Mouse (Mus musculus) kidney, adult 8-10 months (tissue): ENCODE results near the gene Zer1.
"Not testable (repeated sequence)": the region's sequence is repeated elsewhere in the genome, so short reads cannot be mapped to it uniquely, and the experiment has no call there.

ENCODE experiments used
- DNase-seq, 2 experiments: peaks; one replicate each; pipeline ENCODE4 v3.0.0; 2022

Gene Zer1

DNA sequence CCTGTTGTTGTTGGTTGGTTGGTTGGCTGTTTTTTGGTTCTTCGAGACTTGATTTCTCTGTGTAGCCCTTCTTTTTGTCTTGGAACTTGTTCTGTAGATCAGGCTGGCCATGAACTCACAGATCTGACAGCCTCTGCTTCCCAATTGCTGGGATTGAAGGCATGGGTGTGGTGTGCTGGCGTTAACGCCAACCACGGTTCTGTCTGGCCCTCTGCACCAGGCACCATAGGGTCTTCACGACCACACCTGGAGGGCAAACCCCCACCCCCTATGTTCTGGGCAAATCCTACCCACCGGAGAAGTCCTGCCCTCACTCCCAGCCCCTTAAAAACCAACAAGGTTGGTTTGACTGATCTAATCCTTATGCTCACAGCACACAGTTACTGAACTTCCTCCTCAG is 47.4 kb downstream of the Zer1 start:
- DNase-seq: no peak

DNA sequence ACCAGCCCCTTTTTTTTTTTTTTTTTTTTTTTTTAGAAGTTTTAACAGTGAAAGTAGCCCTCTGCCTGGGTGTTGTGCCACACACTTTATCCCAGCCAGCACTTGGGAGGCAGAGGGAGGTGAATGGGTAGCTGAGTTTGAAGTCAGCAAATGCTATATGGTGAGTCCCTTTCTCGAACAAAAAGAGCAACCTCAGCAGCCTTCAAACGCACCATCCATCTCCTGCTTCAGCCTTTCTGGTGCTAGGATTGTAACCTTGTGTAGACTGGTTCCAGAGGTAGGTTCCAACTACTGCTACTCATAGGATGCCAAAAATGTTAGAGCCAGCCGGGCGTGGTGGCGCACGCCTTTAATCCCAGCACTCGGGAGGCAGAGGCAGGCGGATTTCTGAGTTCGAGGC is 47.9 kb downstream of the Zer1 start:
- DNase-seq: no peak

DNA sequence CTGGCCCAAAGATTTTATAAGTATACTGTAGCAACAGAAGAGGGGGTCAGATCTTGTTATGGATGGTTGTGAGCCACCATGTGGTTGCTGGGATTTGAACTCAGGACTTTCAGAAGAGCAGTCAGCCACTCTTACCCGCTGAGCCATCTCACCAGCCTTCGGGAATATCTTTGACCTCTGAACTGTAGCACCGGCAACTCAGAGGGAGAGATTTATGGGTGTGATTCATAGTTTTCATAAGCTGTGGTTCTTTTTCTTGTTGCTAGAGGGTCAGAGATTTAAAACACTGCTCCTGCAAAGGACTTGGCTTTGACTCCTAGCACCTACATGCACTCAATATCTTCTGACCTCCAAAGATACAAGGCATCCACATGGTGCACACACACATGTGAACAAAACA is 48.8 kb downstream of the Zer1 start:
- no peak for DNase-seq

DNA sequence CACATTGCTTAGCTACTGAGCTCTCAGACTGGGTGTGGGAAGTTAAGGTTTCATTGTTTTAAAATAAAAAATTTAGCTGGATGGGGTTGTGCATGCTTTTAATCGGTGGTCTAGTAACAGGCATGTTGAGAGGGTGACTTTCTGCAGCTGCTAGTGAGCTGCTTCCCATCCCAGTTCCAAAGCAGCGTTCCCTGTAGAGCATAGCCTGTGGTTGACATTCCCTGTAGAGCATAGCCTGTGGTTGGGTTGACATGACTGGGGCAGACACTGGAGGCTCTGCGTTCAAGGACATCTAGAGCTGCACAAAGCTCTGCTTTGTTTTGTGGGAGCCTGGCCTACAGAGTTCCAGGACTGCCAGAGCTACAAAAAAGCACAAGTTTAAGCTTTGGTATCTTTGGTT is 51.1 kb downstream of the Zer1 start:
- DNase-seq: no peak

DNA sequence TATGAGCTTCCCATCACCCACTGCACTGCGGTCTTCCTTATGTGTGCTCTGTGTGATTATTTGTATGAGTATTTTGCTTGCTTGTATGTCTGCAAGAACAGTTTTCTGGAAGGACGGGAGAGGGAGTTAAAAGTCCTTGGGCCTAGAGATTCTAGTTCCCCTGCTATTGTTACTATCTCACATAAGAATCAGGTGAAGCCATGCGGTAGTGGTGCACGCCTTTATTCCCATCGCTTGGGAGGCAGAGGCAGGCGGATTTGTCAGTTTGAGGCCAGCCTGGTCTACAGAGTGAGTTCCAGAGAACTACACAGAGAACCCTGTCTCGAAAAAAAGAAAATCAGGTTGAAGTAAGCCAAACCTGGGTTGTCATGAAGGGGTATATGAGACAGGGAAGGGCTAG is 51.5 kb downstream of the Zer1 start:
- no peak for DNase-seq

DNA sequence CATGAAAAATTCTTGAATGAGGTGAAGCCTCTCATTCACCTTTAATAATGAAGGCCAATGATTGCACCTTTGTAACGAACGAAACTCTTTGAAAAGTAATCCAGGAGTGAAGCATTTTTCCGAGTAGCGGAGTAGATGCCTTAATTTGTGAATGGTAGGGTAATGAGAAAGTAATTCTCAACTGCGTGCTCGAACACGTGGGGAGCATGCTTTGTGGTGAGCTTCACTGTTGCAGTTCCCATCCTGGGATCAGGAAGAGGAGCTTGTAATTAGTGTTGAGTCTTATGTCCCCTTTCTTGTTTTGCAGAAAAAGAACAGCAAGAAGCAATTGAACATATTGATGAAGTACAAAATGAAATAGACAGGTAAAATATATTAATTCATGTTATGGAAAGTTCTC is 56.4 kb downstream of the Zer1 start:
- DNase-seq: no peak

DNA sequence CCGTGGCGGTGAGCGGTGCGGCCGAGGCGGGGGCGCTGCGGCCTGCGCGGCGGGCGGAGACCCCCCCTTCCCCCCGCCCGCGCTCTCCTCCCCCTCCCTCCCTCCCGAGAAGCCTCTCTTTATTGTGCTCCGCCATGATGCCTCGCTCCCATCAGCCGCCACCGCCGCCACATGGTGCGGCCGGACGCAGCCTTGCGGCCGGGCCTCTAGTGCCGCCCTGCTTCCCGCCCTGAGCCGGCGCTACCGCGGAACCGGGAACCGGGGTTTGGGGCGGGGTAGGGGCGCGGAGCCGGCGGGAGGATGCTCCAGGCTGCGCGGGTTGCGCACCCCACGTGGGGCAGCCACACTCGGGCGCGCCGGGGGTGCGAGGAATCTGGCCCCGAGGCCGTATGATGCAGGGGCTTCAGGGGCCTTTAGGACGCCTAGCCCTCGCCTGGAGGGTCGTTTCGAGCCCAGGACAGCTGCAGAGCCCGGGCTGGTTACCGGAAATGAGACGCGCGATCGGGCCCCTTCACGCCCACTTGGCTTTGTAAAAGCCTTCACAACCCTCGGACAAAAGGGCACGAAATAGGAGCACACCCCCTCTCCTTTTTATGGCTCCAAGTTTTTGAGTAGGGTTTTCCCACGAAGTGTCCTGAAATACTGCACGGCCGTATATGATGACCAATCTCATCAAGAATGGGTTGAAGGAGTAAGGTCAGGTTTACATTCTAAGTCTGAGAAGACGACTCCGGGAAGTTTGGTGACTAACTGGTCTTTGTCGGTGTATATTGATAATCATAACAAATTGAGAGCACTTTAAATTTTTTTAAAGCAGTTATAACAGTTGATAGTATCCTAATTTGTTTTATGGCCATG is 57.1 kb downstream of the Zer1 start:
- peak in 1 of 2 experiments; percentile 25 for DNase-seq

DNA sequence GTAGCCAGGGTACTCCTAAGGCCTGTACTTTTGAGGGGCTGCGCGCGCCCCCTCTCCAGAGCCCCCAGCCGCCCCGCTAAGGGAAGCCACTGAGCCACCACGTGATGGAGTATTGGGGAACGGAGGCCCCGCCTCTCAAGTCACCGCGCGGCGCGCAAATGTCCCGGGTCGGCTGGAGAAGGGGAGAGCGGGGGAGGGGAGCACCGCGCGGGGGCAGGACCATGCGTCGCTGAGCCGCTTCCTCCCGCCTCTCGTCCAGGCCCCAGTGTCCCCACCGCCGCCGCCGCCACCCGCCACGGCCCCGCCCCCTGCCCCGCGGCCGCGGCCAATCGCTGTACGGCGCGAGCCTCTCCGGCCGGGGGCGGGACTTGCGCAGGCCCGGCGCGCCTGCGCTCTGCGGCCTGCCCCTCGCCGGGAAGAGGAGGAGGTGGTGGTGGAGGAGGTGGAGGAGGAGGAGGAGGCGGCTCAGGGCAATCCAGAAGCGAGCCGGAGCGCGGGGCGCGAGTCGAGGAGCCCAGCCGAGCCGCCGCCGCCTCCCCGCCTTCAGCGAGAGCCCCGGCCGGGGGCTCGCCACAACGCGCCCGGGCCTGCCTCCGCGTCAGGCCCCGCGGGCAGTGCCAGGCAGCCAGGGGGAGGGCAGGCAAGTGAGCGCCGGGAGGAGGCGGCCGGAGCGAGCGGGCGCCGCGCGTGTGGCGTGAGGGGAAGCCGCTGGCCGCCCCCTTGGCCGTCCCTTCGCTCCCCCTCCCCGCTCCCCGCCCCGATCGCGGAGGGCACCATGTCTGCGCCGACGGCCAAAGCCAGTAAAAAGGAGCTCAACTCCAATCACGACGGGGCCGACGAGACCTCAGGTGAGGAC is 58.1 kb downstream of the Zer1 start:
- DNase-seq: peak; percentile 95 to 97

DNA sequence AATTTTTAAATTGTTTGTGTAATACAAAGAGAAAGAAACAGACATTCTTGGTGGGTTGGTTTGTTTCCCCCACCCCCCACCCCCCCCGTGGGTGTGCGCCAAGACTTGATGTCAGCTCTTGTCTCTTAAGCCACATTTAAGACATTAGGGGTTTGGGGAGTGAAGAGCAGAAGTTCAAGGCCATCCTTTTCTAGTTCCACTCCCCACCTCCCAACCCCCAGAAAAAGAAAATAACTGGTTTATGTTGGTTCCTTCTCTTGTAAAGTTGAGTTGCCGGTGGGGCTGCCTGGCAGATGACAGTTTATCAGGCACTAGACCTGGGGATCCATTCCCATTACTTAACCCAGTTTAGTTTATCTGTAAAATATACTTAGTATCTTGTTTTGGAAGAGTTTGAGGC is 60.1 kb downstream of the Zer1 start:
- DNase-seq: no peak

DNA sequence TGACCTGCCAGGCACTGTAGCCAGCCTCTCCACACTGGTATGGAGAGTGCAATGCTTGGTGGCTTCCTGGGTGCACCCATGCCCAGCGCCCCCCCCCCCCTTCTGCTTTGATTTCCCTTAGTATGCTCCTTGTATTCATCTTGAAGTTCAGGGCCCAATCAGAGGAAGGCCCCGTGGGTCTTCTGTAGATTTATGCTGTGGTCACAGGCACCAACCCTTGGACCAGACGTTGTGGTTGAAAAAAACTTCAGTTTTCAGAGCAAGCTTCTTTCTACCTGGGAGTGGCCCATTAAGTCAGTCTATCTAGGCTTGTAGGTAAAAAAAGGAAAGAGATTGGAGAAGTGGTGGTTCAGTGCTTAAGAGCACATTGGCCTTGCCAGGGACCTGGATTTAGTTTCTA is 60.6 kb downstream of the Zer1 start:
- DNase-seq: no peak

DNA sequence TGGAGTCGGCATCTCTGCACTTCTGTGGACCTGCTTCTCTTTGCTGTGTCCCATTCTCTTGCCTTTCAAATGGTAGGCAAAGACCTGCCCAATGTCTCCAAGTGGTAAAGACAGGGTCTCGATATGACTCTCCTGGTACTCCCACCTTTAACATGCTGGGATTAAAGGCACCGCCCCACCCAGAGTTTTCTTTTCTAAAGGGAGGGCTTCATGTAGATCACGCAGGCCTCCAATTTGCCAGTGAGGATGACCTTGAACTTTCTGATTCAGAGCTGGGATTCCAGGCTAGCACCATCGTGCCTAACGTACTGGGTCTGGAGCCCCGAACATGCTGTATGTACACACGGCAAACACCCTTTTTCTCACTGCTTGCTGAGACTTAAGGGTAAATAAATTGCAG is 61.1 kb downstream of the Zer1 start:
- DNase-seq: no peak

DNA sequence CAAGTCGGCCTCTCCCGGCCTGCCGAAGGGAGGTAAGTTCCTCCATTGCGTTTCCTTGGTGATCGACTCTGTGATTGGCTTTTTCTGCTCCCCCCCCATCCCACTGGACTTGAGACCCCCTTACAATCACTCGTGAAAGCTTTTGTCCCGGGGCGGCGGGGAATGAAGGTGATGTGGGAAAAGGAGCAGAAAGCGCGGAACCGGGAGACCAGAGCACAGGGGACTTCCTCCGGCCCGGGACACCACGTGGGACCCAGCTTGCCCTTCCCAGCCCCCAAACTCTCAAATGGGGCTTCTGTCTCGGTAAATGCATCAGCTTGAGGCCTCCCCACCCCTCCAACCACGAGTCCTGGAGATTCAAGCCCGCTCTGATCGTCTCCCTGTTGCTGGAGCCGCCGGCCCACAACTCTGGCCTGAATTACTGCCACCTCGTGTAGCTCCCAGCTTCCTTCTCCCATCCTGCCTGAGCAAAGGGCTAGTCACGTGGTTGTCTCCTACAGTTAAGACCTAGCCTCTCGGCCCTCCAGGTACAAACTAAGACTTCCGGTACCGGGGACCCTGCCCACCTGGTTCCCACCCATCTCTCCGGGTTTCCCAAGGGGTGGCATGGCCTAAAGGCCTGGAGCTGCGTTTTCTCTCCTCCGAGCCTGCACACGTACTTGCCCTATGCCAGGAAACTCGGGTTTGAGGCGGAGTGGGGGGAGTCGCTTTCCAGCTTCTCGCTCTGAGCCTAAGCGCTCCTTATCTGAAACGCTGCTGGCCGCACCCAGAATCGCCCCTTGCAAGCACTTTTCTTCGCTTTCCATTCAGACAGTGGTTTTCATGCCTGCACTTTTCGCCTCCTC is 61.9 kb downstream of the Zer1 start:
- peak; percentile 73 to 76 for DNase-seq

DNA sequence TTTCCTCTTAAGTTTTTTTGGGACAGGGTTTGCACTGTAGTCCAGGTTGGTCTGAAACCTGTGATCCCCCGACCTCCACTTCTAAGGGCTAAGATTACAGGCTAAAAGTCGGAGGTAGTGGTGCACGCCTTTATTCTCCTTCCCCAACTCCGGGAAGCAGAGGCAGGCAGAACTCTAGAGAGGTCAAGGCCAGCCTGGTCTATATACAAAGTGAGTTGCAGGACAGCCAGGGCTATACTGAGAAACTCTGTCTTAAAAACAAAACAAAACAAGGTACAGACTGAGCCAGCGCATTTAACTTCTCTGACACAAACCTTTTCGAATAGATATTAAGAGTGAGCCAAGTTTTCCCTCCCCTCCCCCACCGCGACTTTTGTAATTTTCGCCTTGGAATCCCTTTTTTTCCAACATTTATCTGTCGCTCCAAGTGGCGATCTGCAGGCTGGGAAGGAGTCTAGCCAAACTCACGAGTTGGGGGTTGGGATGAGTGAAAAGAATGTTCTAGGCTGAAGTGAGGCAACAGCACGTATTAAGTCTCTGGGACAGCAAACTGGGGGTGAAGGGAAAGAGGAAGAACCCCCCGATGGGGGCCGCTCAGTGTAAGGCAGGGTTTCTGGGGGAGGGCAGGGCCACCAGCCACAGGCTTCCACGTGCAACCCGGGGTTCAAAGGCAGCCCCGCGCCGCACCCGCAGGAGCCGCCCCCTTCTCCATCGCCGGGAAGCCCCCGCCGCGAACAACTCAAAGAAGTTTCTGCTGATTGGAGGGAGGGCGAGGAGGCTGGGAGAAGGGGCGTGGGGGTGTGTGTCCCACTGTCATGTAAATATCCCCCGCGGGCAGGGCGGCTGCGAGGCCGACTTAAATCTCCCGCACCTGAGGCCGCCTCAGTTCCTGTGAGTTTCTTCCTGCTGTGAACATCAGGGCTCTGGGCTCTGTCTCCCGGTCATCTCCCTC is 62.9 kb downstream of the Zer1 start:
- peak in 1 of 2 experiments; percentile 44 for DNase-seq

DNA sequence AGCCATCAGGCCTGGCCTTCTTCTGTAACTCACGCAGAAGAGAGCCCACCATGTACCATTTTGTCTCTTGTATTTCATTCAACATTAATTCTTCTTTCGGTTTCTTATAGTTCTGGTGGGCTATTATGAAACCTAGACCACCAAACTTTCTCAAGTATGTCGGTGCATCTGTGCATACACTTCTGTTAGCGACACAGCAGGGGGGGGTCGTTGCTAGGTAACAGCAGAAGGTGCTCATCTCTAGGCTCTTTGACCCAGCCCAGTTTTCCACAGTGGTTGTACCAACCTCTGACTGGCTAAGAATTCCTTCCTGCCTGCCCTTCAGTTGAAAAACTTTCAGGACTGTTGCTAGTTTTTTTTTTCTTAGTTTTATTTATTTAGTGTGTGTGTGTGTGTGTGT is 66.0 kb downstream of the Zer1 start:
- no peak for DNase-seq

DNA sequence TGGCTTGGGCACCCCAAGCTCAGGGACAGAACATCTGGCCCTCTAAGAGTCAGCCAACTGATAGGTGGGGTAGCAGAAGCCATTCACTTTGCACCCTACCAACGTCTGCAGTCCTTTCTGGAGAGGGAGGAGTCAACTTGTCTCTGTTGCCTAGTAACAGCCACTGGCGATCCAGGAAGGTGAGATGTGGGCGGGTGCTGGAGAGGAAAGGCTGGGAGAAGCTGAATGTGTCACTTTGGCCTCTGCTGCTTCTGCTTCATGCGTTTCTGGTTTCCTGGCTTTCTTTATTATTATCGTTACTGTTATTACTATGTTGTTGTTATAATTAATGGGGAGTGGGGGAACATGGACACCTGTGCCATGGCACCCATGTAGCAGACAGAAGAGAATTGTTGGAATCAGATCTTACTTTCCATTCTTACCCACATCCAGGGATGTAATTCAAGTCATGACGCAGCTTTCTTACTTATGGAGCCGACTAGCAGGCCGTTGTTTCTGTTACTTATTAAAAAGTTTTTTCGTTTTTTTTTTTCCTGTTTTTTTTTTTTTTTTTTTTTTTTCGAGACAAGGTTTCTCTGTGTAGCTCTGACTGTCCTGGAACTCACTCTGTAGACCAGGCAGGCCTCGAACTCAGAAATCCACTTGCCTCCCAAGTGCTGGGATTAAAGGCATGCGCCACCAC is 67.0 kb downstream of the Zer1 start, which contains the start of gene Set:
Gene Set, plus strand, starts transcription at position 156 of the 682 bp plus-strand sequence.
- DNase-seq: no peak

DNA sequence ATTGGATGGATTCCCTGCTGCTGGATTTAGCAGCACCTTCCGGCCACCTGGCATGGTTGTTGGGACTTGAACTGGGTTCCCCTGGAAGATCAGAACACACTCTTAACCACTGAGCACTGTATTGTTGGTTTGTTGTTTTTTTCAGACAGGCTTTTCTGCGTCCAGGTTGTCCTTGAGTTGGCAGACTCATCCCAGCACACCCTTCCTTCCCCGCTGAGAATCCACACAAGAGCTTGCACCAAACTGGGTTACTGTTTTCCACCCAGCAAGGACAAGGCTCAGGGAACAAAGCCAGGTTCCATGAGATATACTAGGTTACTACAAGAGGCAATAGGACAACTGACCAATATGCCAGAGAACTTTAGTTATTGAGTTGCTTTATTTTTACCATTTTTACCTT is 67.6 kb downstream of the Zer1 start:
- no peak for DNase-seq

DNA sequence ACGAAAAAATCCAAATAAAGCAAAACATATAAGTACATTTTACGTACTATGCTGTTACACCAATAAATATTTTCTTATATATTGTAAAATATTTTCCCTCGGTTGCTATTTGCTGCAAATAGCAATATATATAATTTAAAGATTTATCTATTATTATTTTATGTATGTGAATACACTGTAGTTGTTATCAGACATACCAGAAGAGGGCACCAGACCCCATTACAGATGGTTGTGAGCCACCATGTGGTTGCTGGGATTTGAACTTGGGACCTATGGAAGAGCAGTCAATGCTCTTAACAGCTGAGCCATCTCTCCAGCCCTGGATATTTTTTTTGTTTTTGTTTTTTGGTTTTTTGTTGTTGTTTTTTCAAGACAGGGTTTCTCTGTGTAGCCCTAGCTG is 69.1 kb downstream of the Zer1 start:
- not testable (repeated sequence) for DNase-seq

DNA sequence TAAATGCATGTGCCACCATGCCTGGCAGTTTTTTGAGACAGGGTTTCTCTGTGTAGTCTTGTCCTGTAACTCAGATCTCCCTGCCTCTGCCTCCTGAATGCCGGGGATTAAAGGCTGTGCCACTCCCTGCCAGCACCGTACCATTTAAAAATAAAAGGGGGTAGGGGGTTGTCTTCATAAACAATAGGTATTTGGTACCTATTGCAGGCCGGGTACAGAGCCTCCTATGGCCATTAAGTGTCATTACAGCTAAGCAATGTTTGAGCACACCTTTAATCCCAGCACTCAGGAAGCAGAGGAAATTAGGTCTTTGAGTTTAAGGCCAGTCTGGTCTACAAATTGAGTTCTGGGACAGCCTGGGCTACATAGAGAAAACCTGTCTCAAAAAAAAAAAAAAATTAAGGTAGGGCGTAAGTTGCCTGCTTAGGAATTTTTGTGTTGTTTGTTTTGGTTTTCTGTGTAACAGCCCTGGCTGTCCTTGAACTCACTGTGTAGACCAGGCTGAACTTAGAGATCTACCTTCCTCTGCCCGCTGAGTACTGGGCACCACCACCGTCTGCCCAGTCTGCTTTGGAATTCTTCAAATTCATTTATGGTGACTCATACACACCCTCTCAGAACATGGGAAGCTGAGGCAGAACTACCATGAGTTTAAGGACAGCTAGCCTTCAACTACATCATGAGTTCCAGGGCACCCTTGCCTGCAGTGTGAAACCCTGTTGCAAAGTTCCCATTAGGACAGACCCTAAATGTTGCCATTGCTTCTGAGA is 72.2 kb downstream of the Zer1 start:
- DNase-seq: no peak

DNA sequence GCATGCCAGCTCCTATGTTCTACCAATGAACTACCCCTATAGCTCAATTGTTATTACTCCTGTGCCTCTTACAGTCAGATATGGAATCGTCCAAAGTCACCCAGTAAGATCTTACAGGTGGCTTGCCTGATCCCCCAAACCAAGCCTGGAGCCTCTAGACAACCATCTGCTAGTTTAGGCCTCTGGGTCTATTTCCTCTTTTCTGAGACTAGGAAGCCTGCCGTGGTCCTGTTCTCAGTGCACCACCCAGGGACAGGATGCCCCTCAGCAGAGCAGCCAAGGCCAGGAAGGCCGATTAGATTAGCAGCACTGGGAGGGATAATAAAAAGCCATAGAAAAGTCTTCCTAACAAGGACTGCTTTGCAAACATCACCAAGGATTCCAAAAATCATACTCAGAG is 74.6 kb downstream of the Zer1 start:
- DNase-seq: no peak

DNA sequence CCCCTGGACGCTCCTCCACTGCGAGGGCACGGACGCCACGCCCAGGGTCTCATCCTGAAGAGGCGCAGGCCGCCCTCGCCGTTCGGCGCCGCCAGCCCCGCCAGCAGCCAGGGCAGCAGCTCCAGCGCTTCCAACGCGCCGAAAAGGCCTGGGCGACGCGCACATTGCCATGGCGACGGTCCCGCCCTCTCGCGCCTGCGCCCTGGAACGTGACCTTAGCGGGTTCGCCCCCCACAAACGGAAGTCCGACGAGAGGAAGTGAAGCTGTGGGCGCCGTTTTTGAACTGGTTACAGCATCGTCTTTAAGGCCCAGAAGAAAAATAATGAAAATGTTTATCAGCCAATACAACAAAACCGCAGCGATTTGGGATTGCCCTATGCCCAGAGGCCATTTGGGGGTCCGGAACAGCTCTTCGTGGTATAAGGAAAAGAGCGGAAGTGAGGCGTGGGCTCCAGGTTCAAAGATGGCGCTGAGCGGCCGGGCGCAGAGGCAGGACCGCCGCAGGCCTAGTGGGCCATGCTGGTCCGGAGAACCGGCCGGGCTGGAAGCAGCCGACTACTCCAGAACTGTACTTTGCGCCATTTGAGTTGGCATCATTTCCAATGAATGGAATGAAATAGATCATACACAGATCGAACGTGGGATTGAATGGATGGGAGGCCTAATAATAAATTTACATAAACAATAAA is 75.5 kb downstream of the Zer1 start, which contains the start of gene Wdr34:
Gene Wdr34, minus strand, starts transcription at position 183 of the 690 bp plus-strand sequence.
- DNase-seq: peak; percentile 97 to 98
